Mouse (Mus musculus) MEL (cell line): ENCODE measurements at regions not wholly inside any gene's neighbourhood (a gene's known extent, or its start where the extent isn't known, plus 50 kb on each side); places are given as distances from the start of the nearest gene placed in this dataset.

ENCODE experiments used
- DNase-seq: peaks from one replicate; pipeline ENCODE4 v3.0.0; 2011; ENCODE audit warnings: low read depth, low spot score
- H3K27ac ChIP-seq: 2 replicates; pipeline ENCODE4 v1.5.1; 2012; ENCODE audit warnings: low read depth, mild to moderate bottlenecking, control low read depth, low read length, moderate library complexity; ENCODE audit not compliant: control insufficient read depth
- H3K27me3 ChIP-seq, 2 experiments: fragments of 150-350 bp in 1 of 2; sonication (generic) in 1 of 2; 2 replicates each; pipeline ENCODE4 v1.6.1; 2012; ENCODE audit warnings: low read length in 2 of 2, mild to moderate bottlenecking in 2 of 2, improper control_type of control experiment in 1 of 2, moderate library complexity in 1 of 2; ENCODE audit not compliant: insufficient read depth in 2 of 2, control insufficient read depth in 1 of 2
- H3K36me3 ChIP-seq, 2 experiments: 2 replicates each; pipeline ENCODE4 v1.6.1; 2012 to 2014; ENCODE audit warnings: low read length in 2 of 2, improper control_type of control experiment in 1 of 2, inconsistent platforms in 1 of 2, mild to moderate bottlenecking in 1 of 2; ENCODE audit not compliant: insufficient read depth in 2 of 2, control insufficient read depth in 1 of 2
- H3K4me1 ChIP-seq, 2 experiments: fragments of 150-350 bp in 1 of 2; sonication (generic) in 1 of 2; 2 replicates each; pipeline ENCODE4 v1.6.1; 2012; ENCODE audit warnings: low read length in 2 of 2, improper control_type of control experiment in 1 of 2, mild to moderate bottlenecking in 1 of 2; ENCODE audit not compliant: insufficient read depth in 2 of 2, control insufficient read depth in 1 of 2
- H3K4me3 ChIP-seq, 2 experiments: fragments of 150-350 bp in 1 of 2; sonication (generic) in 1 of 2; 2 replicates each; pipeline ENCODE4 v1.5.1; 2012; ENCODE audit warnings: low read depth in 2 of 2, low read length in 2 of 2, mild to moderate bottlenecking in 2 of 2, moderate library complexity in 2 of 2, control low read depth in 1 of 2, improper control_type of control experiment in 1 of 2; ENCODE audit not compliant: control insufficient read depth in 1 of 2, insufficient read depth in 1 of 2
- H3K79me2 ChIP-seq: 2 replicates; pipeline ENCODE4 v1.6.1; 2012; ENCODE audit warnings: mild to moderate bottlenecking, low read length, moderate library complexity; ENCODE audit not compliant: control insufficient read depth, poor library complexity, insufficient read depth
- H3K9ac ChIP-seq: 2 replicates; pipeline ENCODE4 v1.6.1; 2012; ENCODE audit warnings: low read depth, mild to moderate bottlenecking, control low read depth, low read length, moderate library complexity; ENCODE audit not compliant: control insufficient read depth, poor library complexity, severe bottlenecking
- H3K9me3 ChIP-seq: fragments of 150-350 bp; sonication (generic); replicated peaks from 2 replicates; pipeline ENCODE4 v1.6.1; 2012; ENCODE audit warnings: mild to moderate bottlenecking, low read length, improper control_type of control experiment, moderate library complexity; ENCODE audit not compliant: insufficient read depth
- BHLHE40 ChIP-seq: IDR thresholded peaks from 2 replicates; pipeline ENCODE4 v1.6.1; 2012; ENCODE audit warnings: low read depth, mild to moderate bottlenecking, inconsistent platforms, low read length, improper control_type of control experiment, borderline replicate concordance
- CHD1 ChIP-seq: IDR thresholded peaks from 2 replicates; pipeline ENCODE4 v1.6.1; 2012; ENCODE audit warnings: low read depth, mild to moderate bottlenecking, inconsistent platforms, low read length, improper control_type of control experiment
- ELF1 ChIP-seq: IDR thresholded peaks from 2 replicates; pipeline ENCODE4 v1.6.1; 2014; ENCODE audit warnings: low read depth, mild to moderate bottlenecking, inconsistent platforms, low read length, improper control_type of control experiment, moderate library complexity
- JUND ChIP-seq: IDR thresholded peaks from 2 replicates; pipeline ENCODE4 v1.6.1; 2011; ENCODE audit warnings: low read depth, mild to moderate bottlenecking, improper control_type of control experiment, low read length
- MAFK ChIP-seq: IDR thresholded peaks from 2 replicates; pipeline ENCODE4 v1.6.1; 2011; ENCODE audit warnings: low read depth, mild to moderate bottlenecking, low read length, improper control_type of control experiment, borderline replicate concordance
- MAX ChIP-seq: IDR thresholded peaks from 2 replicates; pipeline ENCODE4 v1.6.1; 2011; ENCODE audit warnings: low read length, improper control_type of control experiment
- MEF2A ChIP-seq: IDR thresholded peaks from 2 replicates; pipeline ENCODE4 v1.6.1; 2014; ENCODE audit warnings: low read depth, mild to moderate bottlenecking, inconsistent platforms, low read length, improper control_type of control experiment; ENCODE audit not compliant: poor library complexity, insufficient replicate concordance, severe bottlenecking; ENCODE audit errors: extremely low read depth
- MYC ChIP-seq: IDR thresholded peaks from 2 replicates; pipeline ENCODE4 v1.6.1; 2011; ENCODE audit warnings: low read depth, mild to moderate bottlenecking, low read length, improper control_type of control experiment, moderate library complexity
- POLR2A ChIP-seq, 2 experiments: IDR thresholded peaks; 2 replicates each; pipeline ENCODE4 v1.6.1; 2011 to 2012; ENCODE audit warnings: low read length in 2 of 2, mild to moderate bottlenecking in 2 of 2, control low read depth in 1 of 2, improper control_type of control experiment in 1 of 2, low read depth in 1 of 2, moderate library complexity in 1 of 2; ENCODE audit not compliant: control insufficient read depth in 1 of 2, insufficient read depth in 1 of 2, poor library complexity in 1 of 2
- POLR2AphosphoS2 ChIP-seq: IDR thresholded peaks from 2 replicates; pipeline ENCODE4 v1.6.1; 2011; ENCODE audit warnings: low read length, improper control_type of control experiment
- POLR2AphosphoS5 ChIP-seq: IDR thresholded peaks from 2 replicates; pipeline ENCODE4 v1.6.1; 2012; ENCODE audit warnings: low read depth, borderline replicate concordance, mild to moderate bottlenecking, inconsistent platforms, low read length, moderate library complexity, mixed read lengths
- RAD21 ChIP-seq: IDR thresholded peaks from 2 replicates; pipeline ENCODE4 v1.6.1; 2011; ENCODE audit warnings: mild to moderate bottlenecking, low read depth, low read length, improper control_type of control experiment
- SIN3A ChIP-seq: IDR thresholded peaks from 2 replicates; pipeline ENCODE4 v1.6.1; 2012; ENCODE audit warnings: low read length, improper control_type of control experiment, inconsistent platforms
- SMC3 ChIP-seq: IDR thresholded peaks from 2 replicates; pipeline ENCODE4 v1.6.1; 2011; ENCODE audit warnings: low read depth, low read length, improper control_type of control experiment
- TAL1 ChIP-seq: IDR thresholded peaks from 2 replicates; pipeline ENCODE4 v1.6.1; 2012; ENCODE audit warnings: mild to moderate bottlenecking, inconsistent platforms, low read length, moderate library complexity, mixed read lengths
- USF1 ChIP-seq: IDR thresholded peaks from 2 replicates; pipeline ENCODE4 v1.6.1; 2014; ENCODE audit warnings: low read depth, mild to moderate bottlenecking, inconsistent platforms, low read length, improper control_type of control experiment, moderate library complexity
- USF2 ChIP-seq, 2 experiments: IDR thresholded peaks; 2 replicates each; pipeline ENCODE4 v1.6.1; 2011 to 2012; ENCODE audit warnings: improper control_type of control experiment in 2 of 2, low read length in 2 of 2, borderline replicate concordance in 1 of 2, inconsistent platforms in 1 of 2, low read depth in 1 of 2, mild to moderate bottlenecking in 1 of 2; ENCODE audit not compliant: insufficient read depth in 1 of 2
- ZKSCAN1 ChIP-seq: IDR thresholded peaks from 2 replicates; pipeline ENCODE4 v1.6.1; 2012; ENCODE audit warnings: low read depth, mild to moderate bottlenecking, inconsistent platforms, low read length, improper control_type of control experiment, moderate library complexity
- ZMIZ1 ChIP-seq: IDR thresholded peaks from 2 replicates; pipeline ENCODE4 v1.6.1; 2012; ENCODE audit warnings: low read depth, mild to moderate bottlenecking, inconsistent platforms, low read length, improper control_type of control experiment, moderate library complexity
- ZNF384 ChIP-seq: IDR thresholded peaks from 2 replicates; pipeline ENCODE4 v1.6.1; 2012; ENCODE audit warnings: low read depth, mild to moderate bottlenecking, inconsistent platforms, low read length, improper control_type of control experiment

GRCm38 (mm10) chr3:159782222-159782844 is 57.1 kb upstream of the Wls start:
- Histone ChIP-seq H3K79me2 (no peaks in the 10 kb centered on the region), H3K27me3 (no peaks in the 10 kb centered on the region), H3K36me3 (no peaks in the 10 kb centered on the region), H3K27ac (no peak overlapping the region), H3K4me3 (no peak overlapping the region), H3K4me1 (no peaks in the 10 kb centered on the region), H3K9ac (no peak overlapping the region), H3K9me3 (no peaks in the 10 kb centered on the region)
- no peak for DNase-seq
- no peak for TF ChIP-seq SIN3A
- TF ChIP-seq USF2 (IDR thresholded peaks at IDR 0.05; ENCODE audit: borderline replicate concordance in 1 of 2, insufficient read depth in 1 of 2, low read depth in 1 of 2, low read length in 2 of 2), result no peak
- no peak for TF ChIP-seq ELF1
- TF ChIP-seq MAFK, result no peak

GRCm38 (mm10) chr3:159787776-159788175 is 51.7 kb upstream of the Wls start:
- no peak for TF ChIP-seq RAD21
- TF ChIP-seq ZMIZ1, result no peak
- no peak for TF ChIP-seq POLR2AphosphoS2
- TF ChIP-seq SIN3A, result no peak
- no peak for TF ChIP-seq MEF2A
- no peak for TF ChIP-seq JUND
- TF ChIP-seq ZKSCAN1, result no peak
- no peak for TF ChIP-seq MAX
- TF ChIP-seq TAL1, result no peak
- no peak for TF ChIP-seq BHLHE40
- no peak for TF ChIP-seq MAFK
- no peak for TF ChIP-seq POLR2AphosphoS5
- no peak for TF ChIP-seq CHD1
- TF ChIP-seq USF1, result no peak
- TF ChIP-seq SMC3, result no peak
- no peak for TF ChIP-seq MYC
- TF ChIP-seq ZNF384, result no peak
- no peak for TF ChIP-seq POLR2A (IDR thresholded peaks at IDR 0.05; ENCODE audit: control insufficient read depth in 1 of 2, insufficient read depth in 1 of 2, low read depth in 1 of 2, low read length in 2 of 2, poor library complexity in 1 of 2)
- TF ChIP-seq, all 39 proteins: peak for 0
- H3K9ac ChIP-seq, result no peak overlapping the region

More at GRCm38 (mm10) chr3:159787776-159788175, 51.7 kb upstream of the Wls start:
- no peak overlapping the region for H3K27ac ChIP-seq
- H3K9me3 ChIP-seq, result no peaks in the 10 kb centered on the region
- no peak overlapping the region for H3K4me3 ChIP-seq
- no peak for DNase-seq
- H3K79me2 ChIP-seq, result no peaks in the 10 kb centered on the region
- no peaks in the 10 kb centered on the region for H3K27me3 ChIP-seq
- no peaks in the 10 kb centered on the region for H3K4me1 ChIP-seq
- H3K36me3 ChIP-seq, result no peaks in the 10 kb centered on the region
